Mouse (Mus musculus) ES-Bruce4 (cell line): ENCODE measurements around the gene Paqr7.

Experiments used
- CTCF ChIP-seq: IDR thresholded peaks from one replicate; pipeline ENCODE4 v1.8.1; 2011; ENCODE audit warnings: low read depth, low read length
- EP300 ChIP-seq: IDR thresholded peaks from 2 replicates; pipeline ENCODE4 v1.6.1; 2011; ENCODE audit warnings: low read depth, low read length; ENCODE audit not compliant: insufficient read depth
- POLR2A ChIP-seq: IDR thresholded peaks from one replicate; pipeline ENCODE4 v1.8.1; 2011; ENCODE audit warnings: low read length; ENCODE audit not compliant: insufficient read depth

DNA sequence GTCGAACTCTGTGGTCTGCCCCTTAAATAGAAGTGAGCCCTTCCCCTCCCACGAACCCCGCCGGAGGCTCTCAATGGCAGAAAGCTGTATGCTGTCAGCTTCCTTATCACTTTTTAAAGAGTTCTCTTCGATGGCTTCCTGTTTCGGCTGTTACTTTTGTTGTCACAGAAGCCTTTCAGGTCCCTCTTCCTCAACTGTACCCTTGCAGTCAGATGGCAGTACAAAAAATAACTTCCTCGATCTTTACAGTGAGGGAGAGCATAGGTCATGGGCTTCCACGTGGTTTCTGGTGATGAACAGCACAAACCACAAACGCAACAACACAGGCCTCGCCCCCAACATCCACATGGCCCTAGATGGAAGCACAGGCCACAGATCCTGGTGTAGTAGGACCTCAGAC is 36.2 kb upstream of the Paqr7 start:
- TF ChIP-seq CTCF (no peak), POLR2A (no peak), EP300 (no peak)
